Mouse (Mus musculus) forebrain, embryonic 11.5 days (tissue): ENCODE measurements at regions not wholly inside any gene's neighbourhood (a gene's known extent, or its start where the extent isn't known, plus 50 kb on each side); places are given as distances from the start of the nearest gene placed in this dataset.

Source experiments
- ATAC-seq: fragments of 200-750 bp; cut with Nextera tagmentation; replicated peaks from 2 replicates; pipeline ENCODE4 v1.8.0; 2017; ENCODE audit warnings: moderate TSS enrichment; ENCODE audit not compliant: low FRiP score
- DNase-seq: peaks from one replicate; pipeline ENCODE4 v3.0.0-alpha.2; 2017; ENCODE audit warnings: low spot score
- H3K27ac ChIP-seq: fragments of 300-500 bp; sonication (generic); 2 replicates; pipeline ENCODE4 v1.5.1; 2014; ENCODE audit warnings: low read depth, low read length
- H3K27me3 ChIP-seq: fragments of 300-500 bp; sonication (generic); 2 replicates; pipeline ENCODE4 v1.6.1; 2014; ENCODE audit warnings: mild to moderate bottlenecking, low read length, mixed read lengths; ENCODE audit not compliant: control insufficient read depth, insufficient read depth
- H3K36me3 ChIP-seq: fragments of 300-500 bp; sonication (generic); 2 replicates; pipeline ENCODE4 v1.6.1; 2014; ENCODE audit warnings: mild to moderate bottlenecking, low read length, moderate library complexity, mixed read lengths; ENCODE audit not compliant: control insufficient read depth, insufficient read depth
- H3K4me1 ChIP-seq: fragments of 300-500 bp; sonication (generic); replicated peaks from 2 replicates; pipeline ENCODE4 v1.6.1; 2014; ENCODE audit warnings: low read length, mixed read lengths; ENCODE audit not compliant: control insufficient read depth, insufficient read depth
- H3K4me2 ChIP-seq: fragments of 300-500 bp; sonication (generic); 2 replicates; pipeline ENCODE4 v1.6.1; 2014; ENCODE audit warnings: low read depth, mild to moderate bottlenecking, low read length, moderate library complexity, mixed read lengths; ENCODE audit not compliant: severe bottlenecking
- H3K4me3 ChIP-seq: fragments of 300-500 bp; sonication (generic); 2 replicates; pipeline ENCODE4 v1.5.1; 2014; ENCODE audit warnings: low read depth, low read length
- H3K9ac ChIP-seq: fragments of 300-500 bp; sonication (generic); 2 replicates; pipeline ENCODE4 v1.6.1; 2014; ENCODE audit warnings: low read length
- H3K9me3 ChIP-seq: fragments of 300-500 bp; sonication (generic); 2 replicates; pipeline ENCODE4 v1.6.1; 2016; ENCODE audit warnings: low read length, mixed read lengths; ENCODE audit not compliant: control insufficient read depth
- WGBS: fragments of 180-500 bp; shearing (Covaris S2); extraction: QIAGEN DNeasy Blood & Tissue Kit; methylation state at CpG from one replicate; pipeline ENCODE4 v1.1.7; 2014; 5-methylcytosine and 5-hydroxymethylcytosine counted together

GRCm38 (mm10) chr15:56865879-56866278 lies 611.5 kb downstream of the Slc22a22 start:
- no peak overlapping the region for H3K4me3 ChIP-seq
- no peak overlapping the region for H3K27ac ChIP-seq
- no peaks in the 10 kb centered on the region for H3K36me3 ChIP-seq
- H3K9ac ChIP-seq: no peak overlapping the region
- 50% methylated on average over 6 of the region's 6 CpGs for WGBS
- H3K4me1 ChIP-seq: peaks cover 8% of the 10 kb centered on the region; the same call in 1 of the 2 replicates
- H3K4me2 ChIP-seq: no peak overlapping the region
- ATAC-seq (no peak), DNase-seq (no peak)
- H3K9me3 ChIP-seq: no peaks in the 10 kb centered on the region
- no peaks in the 10 kb centered on the region for H3K27me3 ChIP-seq

GRCm38 (mm10) chr15:56865035-56865804 lies 612.2 kb downstream of the Slc22a22 start:
- no peak overlapping the region for H3K4me3 ChIP-seq
- no peak overlapping the region for H3K27ac ChIP-seq
- H3K9me3 ChIP-seq: no peaks in the 10 kb centered on the region
- no peaks in the 10 kb centered on the region for H3K36me3 ChIP-seq
- H3K27me3 ChIP-seq: no peaks in the 10 kb centered on the region
- H3K9ac ChIP-seq: no peak overlapping the region
- H3K4me2 ChIP-seq: no peak overlapping the region
- peak; percentile 49; the same call in 1 of the 2 replicates for ATAC-seq
- WGBS: 7% methylated on average over 4 of the region's 4 CpGs
- H3K4me1 ChIP-seq: peaks cover 8% of the 10 kb centered on the region; the same call in 1 of the 2 replicates
- DNase-seq: no peak

- no peak overlapping the region for H3K4me3 ChIP-seq
- ATAC-seq: no peak
- H3K27me3 ChIP-seq: no peaks in the 10 kb centered on the region
- H3K4me2 ChIP-seq: no peak overlapping the region
- H3K9me3 ChIP-seq: no peaks in the 10 kb centered on the region
- peaks cover 3% of the 10 kb centered on the region; the same call in 1 of the 2 replicates for H3K4me1 ChIP-seq
- DNase-seq: no peak
- H3K9ac ChIP-seq: no peak overlapping the region
- WGBS: 66% methylated on average over 4 of the region's 4 CpGs
- no peak overlapping the region for H3K27ac ChIP-seq
- H3K36me3 ChIP-seq: no peaks in the 10 kb centered on the region
Observed at GRCm38 (mm10) chr15:56858627-56859334, 618.6 kb downstream of the Slc22a22 start.

GRCm38 (mm10) chr15:56858134-56858533 lies 619.3 kb downstream of the Slc22a22 start:
- Histone ChIP-seq H3K4me2 (no peak overlapping the region), H3K9me3 (no peaks in the 10 kb centered on the region), H3K4me1 (peaks cover 3% of the 10 kb centered on the region; the same call in 1 of the 2 replicates), H3K9ac (no peak overlapping the region), H3K36me3 (no peaks in the 10 kb centered on the region), H3K4me3 (no peak overlapping the region), H3K27me3 (no peaks in the 10 kb centered on the region), H3K27ac (no peak overlapping the region)
- WGBS: 29% methylated on average over 3 of the region's 3 CpGs
- ATAC-seq (no peak), DNase-seq (no peak)

GRCm38 (mm10) chr15:56856057-56856456 lies 621.4 kb downstream of the Slc22a22 start:
- Histone ChIP-seq H3K27ac (no peak overlapping the region), H3K4me3 (no peak overlapping the region), H3K4me1 (peaks cover 3% of the 10 kb centered on the region; the same call in 1 of the 2 replicates), H3K36me3 (no peaks in the 10 kb centered on the region), H3K4me2 (no peak overlapping the region), H3K9me3 (no peaks in the 10 kb centered on the region), H3K27me3 (no peaks in the 10 kb centered on the region), H3K9ac (no peak overlapping the region)
- 0 out of 2 replicates have a peak, but pooled peaks have one; percentile 56 for ATAC-seq
- 11% methylated on average over 2 of the region's 2 CpGs for WGBS
- peak; percentile 63 for DNase-seq

- H3K27me3 ChIP-seq: no peaks in the 10 kb centered on the region
- H3K9me3 ChIP-seq: no peaks in the 10 kb centered on the region
- H3K36me3 ChIP-seq: no peaks in the 10 kb centered on the region
- no peak overlapping the region for H3K9ac ChIP-seq
- WGBS: 72% methylated on average over 5 of the region's 5 CpGs
- H3K4me3 ChIP-seq: no peak overlapping the region
- no peak overlapping the region for H3K4me2 ChIP-seq
- H3K4me1 ChIP-seq: peaks cover 3% of the 10 kb centered on the region; the same call in 1 of the 2 replicates
- DNase-seq (no peak), ATAC-seq (no peak)
- no peak overlapping the region for H3K27ac ChIP-seq
Observed at GRCm38 (mm10) chr15:56853106-56853505, 624.3 kb downstream of the Slc22a22 start.

- Histone ChIP-seq H3K9ac (no peak overlapping the region), H3K27me3 (no peaks in the 10 kb centered on the region), H3K27ac (no peak overlapping the region), H3K4me3 (no peak overlapping the region), H3K9me3 (no peaks in the 10 kb centered on the region), H3K4me1 (no peaks in the 10 kb centered on the region), H3K4me2 (no peak overlapping the region), H3K36me3 (no peaks in the 10 kb centered on the region)
- ATAC-seq (0 out of 2 replicates have a peak, but pooled peaks have one; percentile 44), DNase-seq (no peak)
- 55% methylated on average over 6 of the region's 6 CpGs for WGBS
Observed at GRCm38 (mm10) chr15:56847469-56848128, 629.8 kb downstream of the Slc22a22 start.

- 74% methylated on average over 1 of the region's 1 CpGs for WGBS
- Histone ChIP-seq H3K4me1 (no peaks in the 10 kb centered on the region), H3K4me3 (no peak overlapping the region), H3K36me3 (no peaks in the 10 kb centered on the region), H3K27me3 (no peaks in the 10 kb centered on the region), H3K9me3 (no peaks in the 10 kb centered on the region), H3K9ac (no peak overlapping the region), H3K4me2 (no peak overlapping the region), H3K27ac (no peak overlapping the region)
- ATAC-seq (no peak), DNase-seq (no peak)
Observed at GRCm38 (mm10) chr15:56844574-56844973, 632.9 kb downstream of the Slc22a22 start.
